Mouse (Mus musculus): ENCODE data around the gene Erbb2.

GRCm38 (mm10) chr11:98392034-98392433 is 20.2 kb upstream of the Erbb2 start:
- TF ChIP-seq CTCF (conservative IDR thresholded peaks at IDR 0.05; ENCODE audit: low read length) (no peak), POU5F1 (IDR thresholded peaks at IDR 0.05; ENCODE audit: borderline replicate concordance, low read length) (no peak), NANOG (IDR thresholded peaks at IDR 0.05; ENCODE audit: borderline replicate concordance, low read length) (no peak)
